Mouse (Mus musculus): Measurements from ENCODE around the gene Ctf1. TPM values are rescaled to one million over a fixed set of nuclear protein-coding genes. Genes with fewer than 3 reads are reported as not detected.

Gene Ctf1
- polyA plus RNA-seq, 1 experiment from 2014 or later, result 14.0 TPM

DNA sequence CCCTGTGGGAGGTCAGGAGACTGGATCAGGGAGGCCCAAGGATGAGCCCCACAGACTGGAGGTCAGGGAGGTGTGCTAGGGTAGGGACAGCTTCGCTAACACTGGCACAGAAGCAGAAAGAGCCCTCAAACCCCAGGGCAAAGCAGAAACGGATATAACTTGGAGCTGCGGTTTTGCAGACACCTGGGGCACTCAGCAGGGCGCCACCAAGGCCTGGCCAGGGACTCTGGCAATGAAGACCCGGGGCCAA lies 4.7 kb upstream of the Ctf1 start:
- WGBS, result 0% methylated on average over 5 of the region's 5 CpGs
- peak overlapping the region; percentile 91 for H3K9ac ChIP-seq (replicated peaks; ENCODE audit: low read length)
- H3K4me1 ChIP-seq (ENCODE audit: insufficient read depth, low read length), result peaks cover 50% of the 10 kb centered on the region
- H3K36me3 ChIP-seq (ENCODE audit: insufficient read depth, low read length), result peaks cover 25% of the 10 kb centered on the region
- peak overlapping the region; percentile 99 for H3K27ac ChIP-seq (ENCODE audit: low read length)
- no peaks in the 10 kb centered on the region for H3K27me3 ChIP-seq (ENCODE audit: insufficient read depth, low read length)
- H3K4me2 ChIP-seq (replicated peaks; ENCODE audit: low read depth, low read length), result peak overlapping the region; percentile 70
- no peak; the same call in 1 of the 2 replicates for ATAC-seq (ENCODE audit: low FRiP score, low TSS enrichment)
- H3K4me3 ChIP-seq (ENCODE audit: low read length), result peak overlapping the region; percentile 74
- H3K9me3 ChIP-seq (ENCODE audit: low read length), result no peaks in the 10 kb centered on the region

GRCm38 (mm10) chr7:127708207-127709078 lies 4.1 kb upstream of the Ctf1 start, which contains the start of gene Bcl7c:
TSS of gene Bcl7c (minus strand) at chr7:127708933.
- H3K9ac ChIP-seq (replicated peaks; ENCODE audit: low read length), result peak within 1 kb of the TSS; percentile 91
- no peaks in the 10 kb centered on the region for H3K27me3 ChIP-seq (ENCODE audit: insufficient read depth, low read length)
- H3K4me1 ChIP-seq (ENCODE audit: insufficient read depth, low read length), result peaks cover 54% of the 10 kb centered on the region
- peak; percentile 87 for ATAC-seq (ENCODE audit: low FRiP score, low TSS enrichment)
- peak within 1 kb of the TSS; percentile 99 for H3K27ac ChIP-seq (ENCODE audit: low read length)
- H3K9me3 ChIP-seq (ENCODE audit: low read length), result no peaks in the 10 kb centered on the region
- H3K4me3 ChIP-seq (ENCODE audit: low read length), result peak within 1 kb of the TSS; percentile 74
- peaks cover 20% of the 10 kb centered on the region for H3K36me3 ChIP-seq (ENCODE audit: insufficient read depth, low read length)
- WGBS, result under 1% methylated on average over 68 of the region's 90 CpGs
- H3K4me2 ChIP-seq (replicated peaks; ENCODE audit: low read depth, low read length), result peak within 1 kb of the TSS; percentile 70

DNA sequence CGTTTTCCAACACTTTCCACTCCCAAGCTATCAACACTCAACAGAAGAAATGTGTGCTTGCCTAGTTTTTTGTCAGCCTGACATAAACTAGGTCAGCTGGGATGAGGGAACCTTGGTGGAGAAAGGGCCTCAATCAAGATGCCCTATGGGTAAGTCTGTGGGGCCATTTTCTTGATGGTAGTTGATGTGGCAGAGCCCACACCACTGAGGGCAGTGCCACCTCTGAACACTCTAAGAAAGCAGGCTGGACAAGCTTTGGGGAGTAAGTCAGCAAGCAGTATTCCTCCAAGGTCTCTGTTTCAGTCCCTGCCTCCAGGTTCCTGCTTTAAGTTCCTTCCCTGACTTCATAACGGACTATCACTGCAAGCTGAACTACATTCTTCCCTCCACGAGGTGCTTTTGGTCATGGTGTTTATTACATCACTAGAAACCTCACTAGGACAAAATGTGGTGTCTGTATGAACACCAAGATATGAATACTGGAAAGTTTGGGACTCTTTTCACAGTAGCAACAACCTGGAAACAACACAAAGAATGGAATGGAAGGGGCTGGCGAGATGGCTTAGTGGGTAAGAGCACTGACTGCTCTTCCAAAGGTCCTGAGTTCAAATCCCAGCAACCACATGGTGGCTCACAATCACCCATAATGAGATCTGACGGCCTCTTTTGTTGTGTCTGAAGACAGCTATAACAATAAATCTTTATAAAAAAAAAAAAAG lies 3.1 kb upstream of the Ctf1 start:
- peaks cover 58% of the 10 kb centered on the region for H3K4me1 ChIP-seq (ENCODE audit: insufficient read depth, low read length)
- H3K4me3 ChIP-seq (ENCODE audit: low read length), result peak overlapping the region; percentile 74
- H3K27me3 ChIP-seq (ENCODE audit: insufficient read depth, low read length), result no peaks in the 10 kb centered on the region
- peak overlapping the region; percentile 99 for H3K27ac ChIP-seq (ENCODE audit: low read length)
- H3K9ac ChIP-seq (replicated peaks; ENCODE audit: low read length), result peak overlapping the region; percentile 91
- whole genome bisulfite sequencing, result 77% methylated on average over 5 of the region's 5 CpGs
- ATAC-seq (ENCODE audit: low FRiP score, low TSS enrichment), result no peak
- H3K36me3 ChIP-seq (ENCODE audit: insufficient read depth, low read length), result peaks cover 16% of the 10 kb centered on the region
- H3K4me2 ChIP-seq (replicated peaks; ENCODE audit: low read depth, low read length), result peak overlapping the region; percentile 70
- H3K9me3 ChIP-seq (ENCODE audit: low read length), result no peaks in the 10 kb centered on the region

DNA sequence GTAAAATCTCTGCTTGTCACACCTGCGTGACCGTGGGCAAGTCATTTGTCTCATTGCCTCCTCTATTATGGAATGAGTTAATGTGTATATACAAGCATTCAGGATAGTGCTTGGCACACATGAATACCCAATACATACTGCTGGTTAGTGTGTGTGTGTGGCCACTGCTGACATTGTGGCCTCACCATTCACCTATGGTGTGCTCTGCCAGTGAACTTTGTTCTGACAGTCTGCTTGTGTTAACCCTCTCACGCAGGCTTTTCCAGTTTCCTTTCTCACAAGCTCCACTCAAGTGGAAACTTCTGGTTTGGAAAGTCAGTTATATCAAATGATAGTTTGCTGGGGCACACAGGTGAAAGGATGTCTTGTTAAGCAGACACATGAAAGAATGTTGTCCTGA lies 1.5 kb upstream of the Ctf1 start:
- no peak overlapping the region for H3K4me3 ChIP-seq (ENCODE audit: low read length)
- H3K27me3 ChIP-seq (ENCODE audit: insufficient read depth, low read length), result no peaks in the 10 kb centered on the region
- 78% methylated on average over 3 of the region's 3 CpGs for WGBS
- ATAC-seq (ENCODE audit: low FRiP score, low TSS enrichment), result no peak
- no peak overlapping the region for H3K4me2 ChIP-seq (replicated peaks; ENCODE audit: low read depth, low read length)
- peaks cover 55% of the 10 kb centered on the region for H3K4me1 ChIP-seq (ENCODE audit: insufficient read depth, low read length)
- peak overlapping the region; percentile 98 for H3K27ac ChIP-seq (ENCODE audit: low read length)
- H3K36me3 ChIP-seq (ENCODE audit: insufficient read depth, low read length), result peaks cover 7% of the 10 kb centered on the region
- H3K9ac ChIP-seq (replicated peaks; ENCODE audit: low read length), result no peak overlapping the region
- H3K9me3 ChIP-seq (ENCODE audit: low read length), result no peaks in the 10 kb centered on the region

- no peak overlapping the region for H3K4me3 ChIP-seq (ENCODE audit: low read length)
- no peak for ATAC-seq (ENCODE audit: low FRiP score, low TSS enrichment)
- H3K9me3 ChIP-seq (ENCODE audit: low read length), result no peaks in the 10 kb centered on the region
- peaks cover 3% of the 10 kb centered on the region; the same call in 1 of the 2 replicates for H3K36me3 ChIP-seq (ENCODE audit: insufficient read depth, low read length)
- peaks cover 53% of the 10 kb centered on the region for H3K4me1 ChIP-seq (ENCODE audit: insufficient read depth, low read length)
- H3K4me2 ChIP-seq (replicated peaks; ENCODE audit: low read depth, low read length), result no peak overlapping the region
- H3K27ac ChIP-seq (ENCODE audit: low read length), result peak overlapping the region; percentile 98
- H3K27me3 ChIP-seq (ENCODE audit: insufficient read depth, low read length), result no peaks in the 10 kb centered on the region
- H3K9ac ChIP-seq (replicated peaks; ENCODE audit: low read length), result no peak overlapping the region
- WGBS, result 68% methylated on average over 3 of the region's 3 CpGs
Measured at GRCm38 (mm10) chr7:127711456-127711855, 1.1 kb upstream of the Ctf1 start.

DNA sequence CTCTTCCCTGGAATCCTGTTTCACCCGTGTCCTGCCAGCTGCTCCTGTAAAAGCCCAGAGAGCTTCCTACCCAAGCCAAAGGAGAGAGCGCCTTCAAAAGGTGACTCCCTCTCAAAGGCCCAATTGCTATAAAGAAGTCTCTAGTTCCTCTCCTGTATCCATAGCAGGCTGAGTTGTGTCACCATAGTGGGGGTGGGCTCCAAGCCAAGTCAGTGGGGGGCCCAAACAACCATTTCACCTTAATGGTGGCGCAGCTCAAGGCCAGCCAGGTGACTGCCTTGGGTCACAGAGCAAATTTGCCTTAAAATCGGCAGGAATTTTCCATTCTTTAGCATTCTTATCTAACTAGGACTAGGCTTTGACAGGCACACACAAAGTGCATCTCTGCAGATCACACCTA lies 2.3 kb downstream of the Ctf1 start:
- Histone ChIP-seq H3K27ac (ENCODE audit: low read length) (no peak overlapping the region), H3K9me3 (ENCODE audit: low read length) (no peaks in the 10 kb centered on the region), H3K9ac (replicated peaks; ENCODE audit: low read length) (no peak overlapping the region), H3K4me1 (ENCODE audit: insufficient read depth, low read length) (peaks cover 40% of the 10 kb centered on the region), H3K36me3 (ENCODE audit: insufficient read depth, low read length) (no peaks in the 10 kb centered on the region), H3K4me2 (replicated peaks; ENCODE audit: low read depth, low read length) (no peak overlapping the region), H3K27me3 (ENCODE audit: insufficient read depth, low read length) (no peaks in the 10 kb centered on the region), H3K4me3 (ENCODE audit: low read length) (no peak overlapping the region)
- 73% methylated on average over 4 of the region's 4 CpGs for WGBS
- no peak for ATAC-seq (ENCODE audit: low FRiP score, low TSS enrichment)

- no peaks in the 10 kb centered on the region for H3K9me3 ChIP-seq (ENCODE audit: low read length)
- H3K36me3 ChIP-seq (ENCODE audit: insufficient read depth, low read length), result no peaks in the 10 kb centered on the region
- peak overlapping the region; percentile 79 for H3K4me2 ChIP-seq (replicated peaks; ENCODE audit: low read depth, low read length)
- no peaks in the 10 kb centered on the region for H3K27me3 ChIP-seq (ENCODE audit: insufficient read depth, low read length)
- 1% methylated on average over 33 of the region's 41 CpGs for WGBS
- peak overlapping the region; percentile 63 for H3K9ac ChIP-seq (replicated peaks; ENCODE audit: low read length)
- H3K27ac ChIP-seq (ENCODE audit: low read length), result no peak overlapping the region
- peak overlapping the region; percentile 42 for H3K4me3 ChIP-seq (ENCODE audit: low read length)
- peak; percentile 60 for ATAC-seq (ENCODE audit: low FRiP score, low TSS enrichment)
- H3K4me1 ChIP-seq (ENCODE audit: insufficient read depth, low read length), result peaks cover 25% of the 10 kb centered on the region
Measured at GRCm38 (mm10) chr7:127716992-127717391, 4.5 kb downstream of the Ctf1 start.

DNA sequence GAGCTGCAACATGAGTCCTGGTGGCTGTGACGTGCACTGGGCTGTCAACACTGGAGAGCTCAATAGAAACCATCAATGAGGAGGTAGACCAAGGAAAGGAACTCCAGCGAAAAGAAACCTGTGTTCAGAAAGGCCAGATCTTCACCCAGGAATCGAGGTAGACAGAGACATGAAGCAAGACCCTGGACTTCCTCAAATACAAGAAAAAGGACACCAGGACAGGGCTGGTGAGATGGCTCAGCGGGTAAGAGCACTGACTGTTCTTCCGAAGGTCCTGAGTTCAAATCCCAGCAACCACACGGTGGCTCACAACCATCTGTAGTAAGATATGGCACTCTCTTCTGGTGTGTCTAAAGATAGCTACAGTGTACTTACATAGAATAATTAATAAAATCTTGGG lies 5.8 kb downstream of the Ctf1 start:
- H3K27me3 ChIP-seq (ENCODE audit: insufficient read depth, low read length), result no peaks in the 10 kb centered on the region
- WGBS, result 88% methylated on average over 6 of the region's 6 CpGs
- no peak overlapping the region for H3K4me3 ChIP-seq (ENCODE audit: low read length)
- ATAC-seq (ENCODE audit: low FRiP score, low TSS enrichment), result no peak
- no peak overlapping the region for H3K27ac ChIP-seq (ENCODE audit: low read length)
- no peaks in the 10 kb centered on the region for H3K36me3 ChIP-seq (ENCODE audit: insufficient read depth, low read length)
- no peaks in the 10 kb centered on the region for H3K9me3 ChIP-seq (ENCODE audit: low read length)
- H3K9ac ChIP-seq (replicated peaks; ENCODE audit: low read length), result no peak overlapping the region
- peaks cover 14% of the 10 kb centered on the region for H3K4me1 ChIP-seq (ENCODE audit: insufficient read depth, low read length)
- H3K4me2 ChIP-seq (replicated peaks; ENCODE audit: low read depth, low read length), result no peak overlapping the region

- Histone ChIP-seq H3K36me3 (ENCODE audit: insufficient read depth, low read length) (no peaks in the 10 kb centered on the region), H3K27ac (ENCODE audit: low read length) (no peak overlapping the region), H3K4me3 (ENCODE audit: low read length) (no peak overlapping the region), H3K4me2 (replicated peaks; ENCODE audit: low read depth, low read length) (no peak overlapping the region), H3K4me1 (ENCODE audit: insufficient read depth, low read length) (peaks cover 8% of the 10 kb centered on the region), H3K9ac (replicated peaks; ENCODE audit: low read length) (no peak overlapping the region), H3K27me3 (ENCODE audit: insufficient read depth, low read length) (no peaks in the 10 kb centered on the region), H3K9me3 (ENCODE audit: low read length) (no peaks in the 10 kb centered on the region)
- no peak for ATAC-seq (ENCODE audit: low FRiP score, low TSS enrichment)
- WGBS, result 89% methylated on average over 6 of the region's 6 CpGs
Measured at GRCm38 (mm10) chr7:127719258-127719657, 6.7 kb downstream of the Ctf1 start.

- no peak overlapping the region for H3K27ac ChIP-seq (ENCODE audit: low read length)
- no peaks in the 10 kb centered on the region for H3K9me3 ChIP-seq (ENCODE audit: low read length)
- no peaks in the 10 kb centered on the region for H3K36me3 ChIP-seq (ENCODE audit: insufficient read depth, low read length)
- no peaks in the 10 kb centered on the region for H3K4me1 ChIP-seq (ENCODE audit: insufficient read depth, low read length)
- H3K9ac ChIP-seq (replicated peaks; ENCODE audit: low read length), result no peak overlapping the region
- ATAC-seq (ENCODE audit: low FRiP score, low TSS enrichment), result no peak
- no peaks in the 10 kb centered on the region for H3K27me3 ChIP-seq (ENCODE audit: insufficient read depth, low read length)
- H3K4me2 ChIP-seq (replicated peaks; ENCODE audit: low read depth, low read length), result no peak overlapping the region
- WGBS, result 52% methylated on average over 2 of the region's 2 CpGs
- no peak overlapping the region for H3K4me3 ChIP-seq (ENCODE audit: low read length)
Measured at GRCm38 (mm10) chr7:127725490-127725889, 13.0 kb downstream of the Ctf1 start.

Measured in kidney, embryonic 16.5 days (tissue).